Mouse (Mus musculus): ENCODE data around the gene Podn. TPM values are rescaled to one million over a fixed set of nuclear protein-coding genes. Genes with fewer than 3 reads are reported as not detected.
"Not testable (repeated sequence)": the region's sequence is repeated elsewhere in the genome, so short reads cannot be mapped to it uniquely, and the experiment has no call there.

The Podn gene
- polyA plus RNA-seq, 1 experiment, result 11.4 TPM

GRCm38 (mm10) chr4:108092741-108093397 is 3.4 kb downstream of the Podn start:
- no peaks in the 10 kb centered on the region for H3K4me1 ChIP-seq (ENCODE audit: control insufficient read depth, insufficient read depth, insufficient read length, low read length)
- H3K27ac ChIP-seq (replicated peaks; ENCODE audit: low read depth, low read length), result 0 out of 2 replicates have a peak overlapping the region, but pooled peaks have one; percentile 24
- no peak overlapping the region for H3K4me3 ChIP-seq (ENCODE audit: insufficient read depth, low read depth, low read length)

DNA sequence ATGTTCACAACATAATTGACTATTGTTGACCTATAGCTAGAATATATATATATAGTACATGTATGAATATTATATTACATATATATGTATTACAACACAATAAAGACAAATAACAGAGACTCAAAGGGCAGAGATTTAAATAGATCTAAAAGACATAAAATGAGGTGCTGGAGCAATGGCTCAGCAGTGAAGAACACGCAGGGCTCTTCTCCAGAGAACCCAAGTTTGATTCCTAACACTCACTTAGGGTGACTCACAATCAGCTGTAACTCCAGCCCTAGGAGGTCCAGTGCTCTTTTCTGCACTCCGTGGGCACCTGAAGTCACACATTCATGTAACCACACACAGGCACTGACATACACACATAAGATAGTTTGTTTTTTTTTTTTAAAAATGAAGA is 12.3 kb downstream of the Podn start:
- Histone ChIP-seq H3K4me1 (ENCODE audit: control insufficient read depth, insufficient read depth, insufficient read length, low read length) (peaks cover 2% of the 10 kb centered on the region; the same call in 1 of the 2 replicates), H3K27ac (replicated peaks; ENCODE audit: low read depth, low read length) (no peak overlapping the region), H3K4me3 (ENCODE audit: insufficient read depth, low read depth, low read length) (no peak overlapping the region)

DNA sequence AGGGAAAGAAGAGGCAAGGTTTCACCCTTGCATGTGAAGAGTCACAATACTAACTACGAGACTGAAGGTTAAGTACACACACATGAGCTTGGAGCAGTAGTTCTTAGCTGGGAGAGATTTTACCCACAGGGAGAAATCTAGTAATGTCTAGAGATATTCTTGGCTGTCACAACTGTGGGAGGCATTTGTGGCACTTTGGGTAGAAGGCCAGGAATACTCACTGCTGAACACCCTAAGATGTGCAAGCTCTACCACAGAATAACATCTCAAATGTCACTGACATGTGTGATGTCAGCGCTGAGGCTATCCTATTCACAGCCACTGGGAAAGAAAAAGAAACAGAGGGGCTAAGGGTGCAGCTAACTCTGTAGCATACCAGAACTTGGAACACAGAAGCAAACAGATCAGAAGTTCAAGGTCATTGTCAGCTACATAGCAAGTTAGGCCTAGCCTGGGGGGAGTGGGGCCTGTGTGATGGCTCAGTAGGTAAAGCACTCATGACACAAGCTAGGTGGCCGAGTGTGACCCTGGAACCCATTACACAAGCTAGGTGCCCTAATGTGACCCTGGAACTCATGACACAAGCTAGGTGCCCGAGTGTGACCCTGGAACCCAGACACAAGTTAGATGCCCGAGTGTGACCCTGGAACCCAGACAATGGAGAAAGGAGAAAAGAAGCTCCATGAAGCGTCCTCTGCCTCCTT is 13.1 kb downstream of the Podn start:
- peak overlapping the region; percentile 4; the same call in 1 of the 2 replicates for H3K27ac ChIP-seq (replicated peaks; ENCODE audit: low read depth, low read length)
- no peak overlapping the region for H3K4me3 ChIP-seq (ENCODE audit: insufficient read depth, low read depth, low read length)
- peaks cover 2% of the 10 kb centered on the region; the same call in 1 of the 2 replicates for H3K4me1 ChIP-seq (ENCODE audit: control insufficient read depth, insufficient read depth, insufficient read length, low read length)

DNA sequence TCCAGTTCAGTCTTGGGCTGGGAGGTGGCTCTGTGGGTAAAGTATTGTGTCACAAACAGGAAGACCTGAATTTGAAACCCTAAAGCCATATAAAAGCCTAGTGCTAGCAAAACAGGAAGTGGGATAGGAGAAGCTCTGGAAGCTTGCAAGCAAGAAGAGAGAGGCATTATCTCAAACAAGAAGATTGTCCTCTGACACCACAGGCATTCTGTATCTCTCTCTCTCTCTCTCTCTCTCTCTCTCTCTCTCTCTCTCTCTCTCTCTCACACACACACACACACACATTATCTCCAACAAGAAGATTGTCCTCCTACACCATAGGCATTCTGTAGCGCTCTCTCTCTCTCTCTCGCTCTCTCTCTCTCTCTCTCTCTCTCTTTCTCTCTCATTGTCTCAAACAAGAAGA is 13.8 kb downstream of the Podn start:
- H3K4me1 ChIP-seq (ENCODE audit: control insufficient read depth, insufficient read depth, insufficient read length, low read length), result peaks cover 2% of the 10 kb centered on the region; the same call in 1 of the 2 replicates

GRCm38 (mm10) chr4:108080876-108081275 is 15.4 kb downstream of the Podn start:
- H3K27ac ChIP-seq (replicated peaks; ENCODE audit: low read depth, low read length), result no peak overlapping the region
- H3K4me3 ChIP-seq (ENCODE audit: insufficient read depth, low read depth, low read length), result no peak overlapping the region
- H3K4me1 ChIP-seq (ENCODE audit: control insufficient read depth, insufficient read depth, insufficient read length, low read length), result peaks cover 2% of the 10 kb centered on the region; the same call in 1 of the 2 replicates

More for the DNA sequence above, 13.8 kb downstream of the Podn start:
- no peak overlapping the region for H3K4me3 ChIP-seq (ENCODE audit: insufficient read depth, low read depth, low read length)
- no peak overlapping the region for H3K27ac ChIP-seq (replicated peaks; ENCODE audit: low read depth, low read length)

- no peak overlapping the region for H3K27ac ChIP-seq (replicated peaks; ENCODE audit: low read depth, low read length)
- H3K4me1 ChIP-seq (ENCODE audit: control insufficient read depth, insufficient read depth, insufficient read length, low read length), result peaks cover 2% of the 10 kb centered on the region; the same call in 1 of the 2 replicates
- H3K4me3 ChIP-seq (ENCODE audit: insufficient read depth, low read depth, low read length), result no peak overlapping the region
These were observed 16.5 kb downstream of the Podn start for GRCm38 (mm10) chr4:108079762-108080161.

DNA sequence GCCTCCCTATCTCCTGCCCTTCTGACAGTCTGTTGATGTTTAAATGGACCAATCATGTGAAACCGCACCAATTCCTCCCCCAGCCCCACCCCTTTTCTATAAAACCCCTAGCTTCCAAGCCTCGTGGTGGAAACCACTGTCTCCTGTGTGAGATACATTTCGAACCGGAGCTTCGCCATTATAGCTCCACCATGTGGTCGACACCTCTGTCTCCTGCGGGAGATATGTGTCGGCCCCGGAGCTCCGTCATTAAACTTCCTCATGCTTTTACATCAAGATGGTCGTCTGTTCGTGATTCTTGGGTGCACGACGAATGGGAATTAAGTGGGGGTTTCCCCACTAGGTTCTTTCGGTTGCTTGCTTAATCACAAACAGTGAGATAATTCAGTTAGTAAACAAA is 17.1 kb downstream of the Podn start:
- not testable (repeated sequence) for H3K4me1 ChIP-seq (ENCODE audit: control insufficient read depth, insufficient read depth, insufficient read length, low read length); H3K27ac ChIP-seq (replicated peaks; ENCODE audit: low read depth, low read length)

DNA sequence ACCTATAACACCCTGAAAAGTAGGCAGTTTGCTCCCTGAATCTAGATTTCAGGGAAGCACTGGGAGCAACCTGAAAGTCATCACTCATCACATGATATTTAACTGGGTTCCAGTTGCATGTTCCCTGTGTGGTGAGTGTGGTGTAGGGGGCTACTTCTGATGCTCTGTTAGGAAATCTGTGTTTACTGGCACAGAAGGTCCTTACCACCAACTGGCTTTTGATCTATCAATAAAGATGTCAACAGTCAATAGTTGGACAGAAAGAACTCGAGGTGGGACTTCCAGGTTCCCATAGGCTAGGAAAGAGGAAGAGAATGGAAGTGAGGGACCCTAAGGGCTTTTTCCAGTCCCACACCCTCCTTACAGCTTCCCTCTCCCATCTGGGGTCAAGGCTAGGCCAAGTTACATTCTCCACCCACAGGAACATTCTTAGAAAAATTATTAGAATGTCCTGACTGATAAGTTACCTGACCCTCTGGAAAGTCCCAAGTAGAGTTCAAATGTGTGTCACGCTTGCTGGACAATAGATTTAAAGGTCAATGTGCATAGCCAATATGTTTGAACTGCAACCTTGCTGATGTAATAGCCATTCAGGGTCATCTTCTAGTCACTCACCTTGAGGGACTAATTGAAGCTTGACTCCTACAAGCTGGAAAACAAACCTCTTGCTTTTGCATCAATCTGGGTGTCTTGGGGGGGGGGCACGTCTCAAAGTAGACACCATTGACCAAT is 18.9 kb downstream of the Podn start:
- no peak overlapping the region for H3K27ac ChIP-seq (replicated peaks; ENCODE audit: low read depth, low read length)
- no peak overlapping the region for H3K4me3 ChIP-seq (ENCODE audit: insufficient read depth, low read depth, low read length)
- peaks cover 2% of the 10 kb centered on the region; the same call in 1 of the 2 replicates for H3K4me1 ChIP-seq (ENCODE audit: control insufficient read depth, insufficient read depth, insufficient read length, low read length)

More for the DNA sequence above, 17.1 kb downstream of the Podn start:
- not testable (repeated sequence) for H3K4me3 ChIP-seq (ENCODE audit: insufficient read depth, low read depth, low read length)

DNA sequence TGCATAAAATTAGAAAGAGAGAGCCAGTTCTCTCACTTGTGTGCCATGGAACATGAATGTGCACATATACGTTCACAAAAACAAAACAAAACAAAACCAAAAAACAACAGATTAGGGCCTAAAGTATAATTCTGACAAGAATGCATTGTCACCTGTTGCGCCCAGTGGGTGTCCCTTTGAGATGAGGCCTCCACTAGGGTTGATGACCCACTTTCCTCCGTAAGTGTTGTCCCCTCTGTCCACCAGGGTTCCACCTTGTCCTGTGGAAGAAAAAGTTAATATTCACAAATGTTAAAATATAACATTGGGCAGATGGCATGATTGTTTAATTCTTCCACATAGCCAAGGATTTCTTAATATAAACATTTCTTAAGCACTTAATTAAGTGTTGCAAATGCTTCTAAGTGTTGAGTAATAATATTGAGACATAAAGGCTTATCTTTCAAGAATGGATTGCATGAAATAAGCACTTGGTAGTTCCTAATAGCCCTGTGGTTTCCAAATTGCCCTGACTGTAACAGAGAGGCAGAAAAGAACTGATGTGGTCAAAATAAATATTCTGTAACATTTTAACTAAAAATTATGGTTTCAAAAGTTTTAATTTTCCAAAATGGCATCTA is 21.9 kb downstream of the Podn start:
- Histone ChIP-seq H3K4me1 (ENCODE audit: control insufficient read depth, insufficient read depth, insufficient read length, low read length) (peaks cover 3% of the 10 kb centered on the region; the same call in 1 of the 2 replicates), H3K4me3 (ENCODE audit: insufficient read depth, low read depth, low read length) (no peak overlapping the region), H3K27ac (replicated peaks; ENCODE audit: low read depth, low read length) (peak overlapping the region; percentile 52; the same call in 1 of the 2 replicates)

GRCm38 (mm10) chr4:108072086-108072485 is 24.2 kb downstream of the Podn start:
- no peak overlapping the region for H3K4me3 ChIP-seq (ENCODE audit: insufficient read depth, low read depth, low read length)
- no peak overlapping the region for H3K27ac ChIP-seq (replicated peaks; ENCODE audit: low read depth, low read length)
- peaks cover 14% of the 10 kb centered on the region; the same call in 1 of the 2 replicates for H3K4me1 ChIP-seq (ENCODE audit: control insufficient read depth, insufficient read depth, insufficient read length, low read length)

DNA sequence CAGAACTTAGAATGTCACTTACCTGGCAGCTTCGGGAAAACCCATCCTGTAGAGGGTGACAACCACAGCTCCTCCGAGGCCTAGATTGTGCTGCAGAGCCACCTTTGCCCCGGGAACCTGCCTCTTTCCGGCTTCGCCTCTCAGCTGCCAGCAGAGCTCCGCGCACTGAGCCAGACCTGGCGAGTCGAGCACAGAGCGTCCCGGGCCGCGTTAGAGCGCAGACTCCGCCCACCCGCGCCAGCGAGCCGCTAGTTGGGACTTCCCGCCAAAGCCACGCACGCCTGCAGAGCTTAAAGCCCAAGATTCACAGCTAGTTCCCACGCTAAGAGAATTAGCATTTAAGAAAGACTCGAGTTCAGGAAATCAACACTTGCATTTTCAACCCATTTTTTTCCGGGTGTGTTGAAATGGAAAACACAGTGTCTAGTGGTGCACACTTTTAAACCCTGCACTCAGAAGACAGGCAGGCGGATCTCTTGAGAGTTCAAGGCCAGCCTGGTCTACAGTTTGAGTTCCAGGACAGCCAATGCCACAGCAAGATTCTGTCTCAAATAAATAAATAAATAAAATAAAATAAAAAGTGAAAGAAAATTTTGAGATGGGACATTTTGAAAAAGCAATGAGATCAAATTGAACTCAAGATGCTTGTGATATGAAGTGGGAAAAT is 24.9 kb downstream of the Podn start:
- Histone ChIP-seq H3K27ac (replicated peaks; ENCODE audit: low read depth, low read length) (peak overlapping the region; percentile 89), H3K4me1 (ENCODE audit: control insufficient read depth, insufficient read depth, insufficient read length, low read length) (peaks cover 14% of the 10 kb centered on the region; the same call in 1 of the 2 replicates), H3K4me3 (ENCODE audit: insufficient read depth, low read depth, low read length) (peak overlapping the region; percentile 68)

GRCm38 (mm10) chr4:108070723-108071122 is 25.5 kb downstream of the Podn start:
- H3K4me1 ChIP-seq (ENCODE audit: control insufficient read depth, insufficient read depth, insufficient read length, low read length), result peaks cover 18% of the 10 kb centered on the region
- H3K4me3 ChIP-seq (ENCODE audit: insufficient read depth, low read depth, low read length), result peak overlapping the region; percentile 68
- peak overlapping the region; percentile 89 for H3K27ac ChIP-seq (replicated peaks; ENCODE audit: low read depth, low read length)

DNA sequence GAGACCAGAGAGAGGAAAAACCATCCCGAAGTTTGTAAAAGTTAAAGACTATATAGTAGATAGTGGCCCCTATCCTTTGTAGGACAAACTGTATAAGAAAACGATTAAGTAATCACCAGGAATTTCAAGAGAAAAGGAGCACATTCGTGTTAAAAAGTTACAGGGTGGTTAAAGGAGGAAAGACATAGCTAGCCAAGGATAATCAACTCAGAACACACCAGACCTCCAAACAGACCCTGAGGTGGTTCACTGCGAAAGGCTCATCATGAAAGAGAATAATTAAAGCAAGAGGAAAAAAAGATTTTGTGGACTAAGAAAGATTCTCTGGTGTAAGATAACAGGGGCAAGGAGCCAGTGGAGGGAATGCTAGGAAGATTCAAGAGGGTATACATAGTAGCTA is 26.0 kb downstream of the Podn start:
- peak overlapping the region; percentile 89 for H3K27ac ChIP-seq (replicated peaks; ENCODE audit: low read depth, low read length)
- H3K4me3 ChIP-seq (ENCODE audit: insufficient read depth, low read depth, low read length), result peak overlapping the region; percentile 68
- peaks cover 18% of the 10 kb centered on the region for H3K4me1 ChIP-seq (ENCODE audit: control insufficient read depth, insufficient read depth, insufficient read length, low read length)

DNA sequence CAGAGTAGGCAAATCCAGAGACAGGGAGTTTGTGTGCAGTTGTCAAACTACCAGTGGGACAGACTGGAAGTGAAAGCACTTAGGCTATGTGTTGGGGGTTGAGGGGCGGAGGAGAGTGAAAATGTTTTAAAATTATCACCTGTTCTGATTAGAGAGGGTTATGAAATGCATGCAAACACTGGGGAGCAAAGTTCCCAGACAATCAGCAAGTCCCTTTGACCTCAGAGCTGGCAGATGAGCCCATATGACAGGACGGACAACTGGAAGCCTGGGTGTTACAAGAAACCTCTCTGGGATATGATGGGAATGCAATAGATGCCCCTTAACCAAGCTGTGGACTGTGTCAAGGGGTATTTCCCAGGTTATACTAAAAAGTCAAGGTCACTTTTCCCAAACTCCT is 28.2 kb downstream of the Podn start:
- no peak overlapping the region; the same call in 1 of the 2 replicates for H3K4me3 ChIP-seq (ENCODE audit: insufficient read depth, low read depth, low read length)
- peaks cover 22% of the 10 kb centered on the region for H3K4me1 ChIP-seq (ENCODE audit: control insufficient read depth, insufficient read depth, insufficient read length, low read length)
- H3K27ac ChIP-seq (replicated peaks; ENCODE audit: low read depth, low read length), result peak overlapping the region; percentile 86
